Mouse (Mus musculus) liver, embryonic 15.5 days (tissue): ENCODE results near the gene Kif26b. TPM values are rescaled to one million over a fixed set of nuclear protein-coding genes. Genes with fewer than 3 reads are reported as not detected.

Source experiments
- ATAC-seq: fragments of 200-750 bp; cut with Nextera tagmentation; 2 replicates; pipeline ENCODE4 v1.8.0; 2017; ENCODE audit warnings: moderate number of reproducible peaks, mild to moderate bottlenecking, moderate library complexity; ENCODE audit not compliant: insufficient read depth
- H3K27ac ChIP-seq: fragments of 300-500 bp; sonication (generic); replicated peaks from 2 replicates; pipeline ENCODE4 v1.5.1; 2015; ENCODE audit warnings: mild to moderate bottlenecking, inconsistent platforms
- H3K27me3 ChIP-seq: fragments of 300-500 bp; sonication (generic); 2 replicates; pipeline ENCODE4 v1.6.1; 2015; ENCODE audit warnings: mild to moderate bottlenecking, inconsistent platforms
- H3K36me3 ChIP-seq: fragments of 300-500 bp; sonication (generic); replicated peaks from 2 replicates; pipeline ENCODE4 v1.6.1; 2015; ENCODE audit warnings: moderate library complexity, mild to moderate bottlenecking, inconsistent platforms
- H3K4me1 ChIP-seq: fragments of 300-500 bp; sonication (generic); replicated peaks from 2 replicates; pipeline ENCODE4 v1.6.1; 2015; ENCODE audit warnings: inconsistent platforms
- H3K4me2 ChIP-seq: fragments of 300-500 bp; sonication (generic); 2 replicates; pipeline ENCODE4 v1.6.1; 2015; ENCODE audit warnings: moderate library complexity, mild to moderate bottlenecking, inconsistent platforms
- H3K4me3 ChIP-seq: fragments of 300-500 bp; sonication (generic); replicated peaks from 2 replicates; pipeline ENCODE4 v1.5.1; 2015; ENCODE audit warnings: mild to moderate bottlenecking, inconsistent platforms
- H3K9ac ChIP-seq: fragments of 300-500 bp; sonication (generic); 2 replicates; pipeline ENCODE4 v1.6.1; 2015; ENCODE audit warnings: moderate library complexity, mild to moderate bottlenecking, inconsistent platforms
- H3K9me3 ChIP-seq: fragments of 300-500 bp; sonication (generic); replicated peaks from 2 replicates; pipeline ENCODE4 v1.6.1; 2016; ENCODE audit warnings: inconsistent platforms
- WGBS: fragments of 180-500 bp; shearing (Covaris S2); methylation state at CpG from one replicate; pipeline ENCODE4 v1.1.7; 2015; ENCODE audit warnings: mixed read lengths; ENCODE audit not compliant: insufficient replicate concordance; 5-methylcytosine and 5-hydroxymethylcytosine counted together
- polyA plus RNA-seq: library from polyadenylated mRNA; unstranded; fragments of >200 nt; fragmentation: Nextera tagmentation; extraction: Ambion mirVana; gene quantifications from 2 replicates; pipeline ENCODE4 v1.2.1, GENCODE M21; 2015

Kif26b gene
- polyA plus RNA-seq, 1 experiment from 2014 or later = 0.06 TPM

- WGBS = 67% methylated on average over 15 of the region's 15 CpGs
- H3K27ac ChIP-seq = no peak overlapping the region
- H3K4me1 ChIP-seq = no peaks in the 10 kb centered on the region
- no peak overlapping the region for H3K9ac ChIP-seq
- no peaks in the 10 kb centered on the region for H3K9me3 ChIP-seq
- H3K27me3 ChIP-seq = no peaks in the 10 kb centered on the region
- no peak for ATAC-seq
- H3K4me2 ChIP-seq = no peak overlapping the region
- H3K4me3 ChIP-seq = no peak overlapping the region
- no peaks in the 10 kb centered on the region for H3K36me3 ChIP-seq
These were observed 72.1 kb downstream of the Kif26b start for GRCm38 (mm10) chr1:178600851-178601569.

- Histone ChIP-seq H3K4me2 (no peak overlapping the region), H3K4me3 (no peak overlapping the region), H3K4me1 (no peaks in the 10 kb centered on the region), H3K9me3 (no peaks in the 10 kb centered on the region), H3K36me3 (no peaks in the 10 kb centered on the region), H3K27ac (no peak overlapping the region), H3K27me3 (no peaks in the 10 kb centered on the region), H3K9ac (no peak overlapping the region)
- ATAC-seq = no peak
- 60% methylated on average over 8 of the region's 8 CpGs for WGBS
These were observed 80.3 kb downstream of the Kif26b start for GRCm38 (mm10) chr1:178609151-178609775.

GRCm38 (mm10) chr1:178611512-178611911, 82.6 kb downstream of the Kif26b start:
- H3K4me1 ChIP-seq = no peaks in the 10 kb centered on the region
- 76% methylated on average over 15 of the region's 15 CpGs for WGBS
- no peaks in the 10 kb centered on the region for H3K36me3 ChIP-seq
- no peak overlapping the region for H3K4me2 ChIP-seq
- ATAC-seq = no peak
- H3K9me3 ChIP-seq = no peaks in the 10 kb centered on the region
- H3K4me3 ChIP-seq = no peak overlapping the region
- no peak overlapping the region for H3K27ac ChIP-seq
- no peak overlapping the region for H3K9ac ChIP-seq
- H3K27me3 ChIP-seq = 0 out of 2 replicates have a peak, but pooled peaks cover 7% of the 10 kb centered on the region

GRCm38 (mm10) chr1:178621301-178621700, 92.4 kb downstream of the Kif26b start:
- Histone ChIP-seq H3K4me3 (no peak overlapping the region), H3K4me2 (no peak overlapping the region), H3K9ac (no peak overlapping the region), H3K27ac (no peak overlapping the region), H3K9me3 (no peaks in the 10 kb centered on the region), H3K27me3 (no peaks in the 10 kb centered on the region; the same call in 1 of the 2 replicates), H3K4me1 (no peaks in the 10 kb centered on the region), H3K36me3 (no peaks in the 10 kb centered on the region)
- ATAC-seq = no peak
- WGBS = 63% methylated on average over 2 of the region's 2 CpGs

DNA sequence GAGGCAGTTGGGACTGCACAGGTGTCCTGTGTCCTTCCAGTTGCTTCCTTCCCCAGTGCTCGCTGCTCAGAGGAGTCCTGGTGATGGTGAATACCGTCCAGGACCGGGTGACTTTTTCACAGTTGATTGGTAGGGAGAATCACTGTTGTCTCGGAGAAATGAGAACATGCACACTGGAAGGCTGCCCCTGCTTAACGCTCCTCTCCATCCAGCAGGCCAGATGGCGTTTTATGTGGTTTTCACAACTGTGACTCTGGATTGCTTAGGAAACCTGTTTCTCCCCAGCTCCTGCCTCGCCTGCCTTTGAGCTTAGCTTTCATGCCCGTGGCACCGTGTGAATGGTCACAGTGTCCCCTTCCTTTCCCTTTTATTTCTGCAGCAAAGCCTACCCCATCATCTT, 95.0 kb downstream of the Kif26b start:
- no peak overlapping the region for H3K9ac ChIP-seq
- WGBS = 69% methylated on average over 9 of the region's 9 CpGs
- no peak overlapping the region for H3K4me3 ChIP-seq
- no peak for ATAC-seq
- no peaks in the 10 kb centered on the region for H3K9me3 ChIP-seq
- H3K4me2 ChIP-seq = no peak overlapping the region
- H3K27me3 ChIP-seq = peaks cover 4% of the 10 kb centered on the region; the same call in 1 of the 2 replicates
- H3K4me1 ChIP-seq = no peaks in the 10 kb centered on the region
- no peak overlapping the region for H3K27ac ChIP-seq
- H3K36me3 ChIP-seq = no peaks in the 10 kb centered on the region

GRCm38 (mm10) chr1:178626961-178627381, 98.0 kb downstream of the Kif26b start:
- Histone ChIP-seq H3K9me3 (no peaks in the 10 kb centered on the region), H3K27ac (no peak overlapping the region), H3K36me3 (no peaks in the 10 kb centered on the region), H3K4me3 (no peak overlapping the region), H3K4me2 (no peak overlapping the region), H3K9ac (no peak overlapping the region), H3K27me3 (peaks cover 4% of the 10 kb centered on the region; the same call in 1 of the 2 replicates), H3K4me1 (peaks cover 24% of the 10 kb centered on the region)
- ATAC-seq = no peak
- WGBS = 61% methylated on average over 6 of the region's 6 CpGs

DNA sequence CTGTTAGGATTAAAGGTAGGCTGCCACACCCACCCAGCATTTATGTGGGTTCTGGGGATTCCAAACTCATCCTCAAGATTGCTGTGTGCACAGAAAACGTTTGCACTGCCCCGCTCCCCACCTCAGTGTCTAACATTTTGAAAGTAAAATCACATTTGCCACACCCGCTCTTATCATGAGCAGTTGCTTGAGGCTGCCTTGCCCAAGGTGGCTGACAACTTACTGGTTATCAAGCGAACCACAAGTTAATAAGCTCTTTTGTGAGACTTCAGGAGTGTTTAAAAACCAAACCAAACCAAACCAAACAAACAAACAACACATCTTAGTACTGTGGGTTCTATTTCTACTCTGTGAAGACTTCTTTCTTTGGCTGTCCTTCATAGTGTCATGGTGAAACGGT, 101.1 kb downstream of the Kif26b start:
- no peak overlapping the region for H3K27ac ChIP-seq
- peak; percentile 72 for ATAC-seq
- WGBS = 26% methylated on average over 5 of the region's 5 CpGs

GRCm38 (mm10) chr1:178631863-178632262, 102.9 kb downstream of the Kif26b start:
- Histone ChIP-seq H3K9me3 (no peaks in the 10 kb centered on the region), H3K36me3 (no peaks in the 10 kb centered on the region), H3K4me2 (no peak overlapping the region), H3K9ac (no peak overlapping the region), H3K4me3 (no peak overlapping the region), H3K27me3 (0 out of 2 replicates have a peak, but pooled peaks cover 4% of the 10 kb centered on the region), H3K4me1 (peaks cover 40% of the 10 kb centered on the region), H3K27ac (no peak overlapping the region)
- no peak for ATAC-seq
- WGBS = 29% methylated on average over 7 of the region's 7 CpGs

More for the DNA sequence above, 101.1 kb downstream of the Kif26b start:
- Histone ChIP-seq H3K9ac (no peak overlapping the region), H3K9me3 (no peaks in the 10 kb centered on the region), H3K4me3 (no peak overlapping the region), H3K4me1 (peaks cover 32% of the 10 kb centered on the region), H3K27me3 (0 out of 2 replicates have a peak, but pooled peaks cover 4% of the 10 kb centered on the region), H3K4me2 (peak overlapping the region; percentile 26; the same call in 1 of the 2 replicates), H3K36me3 (no peaks in the 10 kb centered on the region)

GRCm38 (mm10) chr1:178634359-178635085, 105.6 kb downstream of the Kif26b start:
- H3K27me3 ChIP-seq = no peaks in the 10 kb centered on the region
- no peak overlapping the region for H3K9ac ChIP-seq
- no peaks in the 10 kb centered on the region for H3K9me3 ChIP-seq
- H3K4me2 ChIP-seq = no peak overlapping the region
- peaks cover 45% of the 10 kb centered on the region for H3K4me1 ChIP-seq
- no peak overlapping the region for H3K4me3 ChIP-seq
- no peak for ATAC-seq
- no peaks in the 10 kb centered on the region for H3K36me3 ChIP-seq
- no peak overlapping the region for H3K27ac ChIP-seq
- 58% methylated on average over 19 of the region's 19 CpGs for WGBS

GRCm38 (mm10) chr1:178635470-178635869, 106.5 kb downstream of the Kif26b start:
- Histone ChIP-seq H3K4me1 (peaks cover 36% of the 10 kb centered on the region), H3K27me3 (no peaks in the 10 kb centered on the region), H3K4me3 (no peak overlapping the region), H3K9ac (no peak overlapping the region), H3K36me3 (no peaks in the 10 kb centered on the region), H3K4me2 (no peak overlapping the region), H3K9me3 (no peaks in the 10 kb centered on the region), H3K27ac (no peak overlapping the region)
- ATAC-seq = no peak
- WGBS = 48% methylated on average over 4 of the region's 4 CpGs

DNA sequence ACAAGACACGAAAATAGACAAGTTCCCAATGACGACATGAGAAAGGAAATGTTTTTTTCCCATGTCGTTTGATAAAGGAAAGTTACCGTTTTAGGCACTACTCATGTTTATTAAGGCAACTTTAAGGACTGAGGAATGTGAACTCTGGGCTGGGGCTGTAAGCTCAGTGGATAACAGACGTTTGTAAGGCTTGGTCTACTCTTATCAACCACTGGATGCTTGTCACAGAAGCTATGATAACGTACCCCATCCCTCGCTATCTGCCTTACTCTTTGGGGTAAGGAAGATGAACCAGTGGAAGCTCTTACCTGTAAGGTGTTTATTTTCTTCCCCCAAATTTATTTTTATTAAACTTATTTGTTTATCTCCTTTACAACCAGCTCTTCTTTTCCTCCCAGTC, 108.4 kb downstream of the Kif26b start:
- Histone ChIP-seq H3K4me3 (no peak overlapping the region), H3K4me2 (no peak overlapping the region), H3K9ac (no peak overlapping the region), H3K9me3 (no peaks in the 10 kb centered on the region), H3K27ac (no peak overlapping the region), H3K36me3 (no peaks in the 10 kb centered on the region), H3K4me1 (peaks cover 26% of the 10 kb centered on the region), H3K27me3 (no peaks in the 10 kb centered on the region)
- WGBS = 30% methylated on average over 7 of the region's 7 CpGs
- ATAC-seq = peak; percentile 62
